Mouse (Mus musculus) neural tube, embryonic 13.5 days (tissue): ENCODE data around the gene Srrd. TPM values are rescaled to one million over a fixed set of nuclear protein-coding genes. Genes with fewer than 3 reads are reported as not detected.

Source experiments
- ATAC-seq: fragments of 200-750 bp; cut with Nextera tagmentation; 2 replicates; pipeline ENCODE4 v1.8.0; 2017; ENCODE audit warnings: low read depth, mild to moderate bottlenecking, moderate TSS enrichment, moderate library complexity
- H3K27ac ChIP-seq: fragments of 300-500 bp; sonication (generic); replicated peaks from 2 replicates; pipeline ENCODE4 v1.5.1; 2015; ENCODE audit warnings: moderate library complexity, mild to moderate bottlenecking, inconsistent platforms
- H3K27me3 ChIP-seq: fragments of 300-500 bp; sonication (generic); 2 replicates; pipeline ENCODE4 v1.6.1; 2015; ENCODE audit warnings: mild to moderate bottlenecking, inconsistent platforms
- H3K36me3 ChIP-seq: fragments of 300-500 bp; sonication (generic); 2 replicates; pipeline ENCODE4 v1.6.1; 2015; ENCODE audit warnings: mild to moderate bottlenecking, inconsistent platforms
- H3K4me1 ChIP-seq: fragments of 300-500 bp; sonication (generic); replicated peaks from 2 replicates; pipeline ENCODE4 v1.6.1; 2015; ENCODE audit warnings: inconsistent platforms
- H3K4me2 ChIP-seq: fragments of 300-500 bp; sonication (generic); 2 replicates; pipeline ENCODE4 v1.6.1; 2015; ENCODE audit warnings: inconsistent platforms, mild to moderate bottlenecking, moderate library complexity
- H3K4me3 ChIP-seq: fragments of 300-500 bp; sonication (generic); 2 replicates; pipeline ENCODE4 v1.5.1; 2015; ENCODE audit warnings: mild to moderate bottlenecking, inconsistent platforms
- H3K9ac ChIP-seq: fragments of 300-500 bp; sonication (generic); 2 replicates; pipeline ENCODE4 v1.6.1; 2015; ENCODE audit warnings: moderate library complexity, mild to moderate bottlenecking, inconsistent platforms
- H3K9me3 ChIP-seq: fragments of 300-500 bp; sonication (generic); 2 replicates; pipeline ENCODE4 v1.6.1; 2016; ENCODE audit warnings: inconsistent platforms
- WGBS: fragments of 180-500 bp; shearing (Covaris S2); methylation state at CpG from one replicate; pipeline ENCODE4 v1.1.7; 2015; 5-methylcytosine and 5-hydroxymethylcytosine counted together
- polyA plus RNA-seq: library from polyadenylated mRNA; unstranded; fragments of >200 nt; fragmentation: Nextera tagmentation; extraction: Ambion mirVana; gene quantifications from 2 replicates; pipeline ENCODE4 v1.2.1, GENCODE M21; 2015

The Srrd gene
- 53.9 and 54.4 TPM in 2 replicates for polyA plus RNA-seq

DNA sequence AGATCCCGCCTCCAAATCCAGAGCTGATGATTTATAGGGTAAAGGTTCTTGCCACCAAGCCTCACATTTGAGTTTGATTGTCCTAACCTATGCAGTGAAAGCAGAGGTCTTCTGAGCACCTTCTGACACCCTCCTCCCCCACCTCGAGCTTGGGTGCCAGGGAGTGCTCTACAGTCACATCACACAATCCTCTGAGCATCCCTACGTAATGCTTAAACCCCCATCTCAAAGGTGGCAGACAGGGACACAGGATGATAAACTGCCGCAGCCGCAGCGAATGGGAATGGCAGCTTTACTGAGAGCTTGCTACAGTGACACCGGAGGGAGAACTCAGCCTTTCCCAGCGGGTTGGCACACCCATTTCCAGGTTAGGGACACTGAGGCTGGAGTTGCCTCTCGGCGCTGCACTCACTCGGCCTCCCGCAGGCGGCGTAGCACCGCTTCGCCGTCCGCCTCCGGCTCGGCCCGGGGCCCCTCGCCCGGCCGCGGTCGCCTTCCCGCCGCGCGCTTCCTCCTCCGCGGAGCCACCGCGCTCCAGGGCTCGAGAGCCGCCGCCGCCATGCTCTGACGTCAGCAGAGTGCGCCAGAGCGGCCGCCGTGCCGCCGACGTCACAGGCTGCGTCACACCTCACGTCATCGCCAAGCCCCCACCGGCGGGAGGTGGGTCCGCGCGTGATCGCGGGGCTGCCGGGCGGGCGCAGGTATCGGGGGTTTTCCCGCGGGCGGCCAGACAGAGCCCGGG, at the start of gene Srrd, which contains the start of gene Hps4:
TSS of gene Srrd (minus strand) at position 578 of the 742 bp plus-strand sequence.
TSS of gene Hps4 (plus strand) at position 621 of the 742 bp plus-strand sequence.
- Histone ChIP-seq H3K4me1 (peaks cover 52% of the 10 kb centered on the region), H3K27ac (peak within 1 kb of the TSS; percentile 64), H3K27me3 (no peaks in the 10 kb centered on the region), H3K36me3 (peaks cover 27% of the 10 kb centered on the region), H3K9ac (peak within 1 kb of the TSS; percentile 91), H3K4me2 (peak within 1 kb of the TSS; percentile 88), H3K9me3 (no peaks in the 10 kb centered on the region), H3K4me3 (peak within 1 kb of the TSS; percentile 93)
- peak; percentile 73 for ATAC-seq
- WGBS: 2% methylated on average over 52 of the region's 64 CpGs

GRCm38 (mm10) chr5:112391676-112392323, 49.0 kb upstream of the Srrd start:
- no peak for ATAC-seq
- peaks cover 68% of the 10 kb centered on the region for H3K4me1 ChIP-seq
- H3K4me2 ChIP-seq: no peak overlapping the region
- H3K36me3 ChIP-seq: peaks cover 44% of the 10 kb centered on the region
- no peaks in the 10 kb centered on the region for H3K27me3 ChIP-seq
- 72% methylated on average over 27 of the region's 27 CpGs for WGBS
- H3K4me3 ChIP-seq: no peak overlapping the region
- no peak overlapping the region for H3K9ac ChIP-seq
- no peaks in the 10 kb centered on the region for H3K9me3 ChIP-seq
- H3K27ac ChIP-seq: no peak overlapping the region

- Histone ChIP-seq H3K4me3 (no peak overlapping the region), H3K9me3 (no peaks in the 10 kb centered on the region), H3K36me3 (peaks cover 52% of the 10 kb centered on the region), H3K4me2 (no peak overlapping the region), H3K4me1 (peaks cover 67% of the 10 kb centered on the region), H3K27me3 (no peaks in the 10 kb centered on the region), H3K27ac (no peak overlapping the region), H3K9ac (no peak overlapping the region)
- no peak for ATAC-seq
- WGBS: 64% methylated on average over 16 of the region's 16 CpGs
Measured at GRCm38 (mm10) chr5:112391002-112391401, 48.2 kb upstream of the Srrd start.

- ATAC-seq: no peak
- Histone ChIP-seq H3K9me3 (no peaks in the 10 kb centered on the region), H3K4me2 (peak overlapping the region; percentile 12; the same call in 1 of the 2 replicates), H3K36me3 (peaks cover 68% of the 10 kb centered on the region), H3K9ac (peak overlapping the region; percentile 51; the same call in 1 of the 2 replicates), H3K4me1 (peaks cover 58% of the 10 kb centered on the region), H3K27ac (no peak overlapping the region), H3K4me3 (no peak overlapping the region), H3K27me3 (no peaks in the 10 kb centered on the region)
- WGBS: 83% methylated on average over 9 of the region's 9 CpGs
Measured at GRCm38 (mm10) chr5:112389352-112389751, 46.5 kb upstream of the Srrd start.

DNA sequence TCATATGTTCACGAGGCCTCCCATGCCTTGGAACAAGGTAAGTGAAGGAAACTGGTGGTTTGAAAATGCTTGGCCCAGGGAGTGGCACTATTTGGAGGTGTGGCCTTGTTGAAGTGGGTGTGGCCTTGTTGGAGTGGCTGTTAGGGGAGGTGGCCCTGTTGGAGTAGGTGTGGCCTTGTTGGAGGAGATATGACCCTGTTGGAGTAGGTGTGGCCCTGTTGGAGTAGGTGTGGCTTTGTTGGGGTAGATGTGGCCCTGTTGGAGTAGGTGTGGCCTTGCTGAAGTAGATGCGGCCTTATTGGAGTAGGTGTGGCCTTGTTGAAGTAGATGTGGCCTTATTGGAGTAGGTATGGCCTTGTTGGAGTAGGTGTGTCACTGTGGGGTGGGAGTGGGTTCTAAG, 43.1 kb upstream of the Srrd start:
- no peaks in the 10 kb centered on the region for H3K9me3 ChIP-seq
- H3K36me3 ChIP-seq: peaks cover 68% of the 10 kb centered on the region
- H3K27ac ChIP-seq: no peak overlapping the region
- no peak overlapping the region for H3K9ac ChIP-seq
- WGBS: 91% methylated on average over 2 of the region's 2 CpGs
- H3K4me1 ChIP-seq: peaks cover 34% of the 10 kb centered on the region
- H3K4me2 ChIP-seq: no peak overlapping the region
- no peak overlapping the region for H3K4me3 ChIP-seq
- no peak for ATAC-seq
- H3K27me3 ChIP-seq: no peaks in the 10 kb centered on the region

DNA sequence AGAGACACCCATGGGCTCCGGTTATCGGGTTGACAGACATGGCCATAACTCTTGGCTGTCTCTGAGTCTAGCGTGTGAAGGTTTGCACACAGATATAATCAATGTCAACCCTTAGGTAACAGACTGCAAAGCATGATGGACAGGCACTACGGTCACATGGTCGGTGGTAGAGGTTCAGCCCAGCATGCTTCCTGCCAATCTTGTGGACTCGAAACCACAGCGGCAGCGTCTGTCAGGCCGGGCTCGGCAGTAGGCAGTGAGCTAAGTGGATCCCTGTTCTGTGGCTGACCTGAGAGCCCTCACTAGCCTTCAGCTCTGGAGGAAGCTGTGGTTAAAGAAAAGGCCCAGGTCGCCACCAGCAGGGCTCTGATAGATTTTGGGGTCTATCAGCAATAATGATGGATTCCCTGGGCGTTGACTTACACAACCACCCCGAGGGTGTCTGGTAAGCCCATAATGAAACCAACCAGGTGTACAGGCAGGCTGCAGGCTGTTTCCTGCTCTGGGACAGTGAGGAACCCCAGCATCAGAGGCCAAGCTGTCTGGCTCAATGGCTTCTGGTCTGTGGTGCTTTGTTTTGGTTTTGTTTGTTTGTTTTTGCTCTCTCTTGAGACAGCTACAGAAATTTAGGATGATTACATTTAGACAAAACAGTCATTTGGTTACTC, 42.1 kb upstream of the Srrd start:
- peaks cover 63% of the 10 kb centered on the region for H3K36me3 ChIP-seq
- H3K4me1 ChIP-seq: peaks cover 25% of the 10 kb centered on the region

GRCm38 (mm10) chr5:112382641-112383330, 39.9 kb upstream of the Srrd start:
- Histone ChIP-seq H3K27me3 (no peaks in the 10 kb centered on the region), H3K9me3 (no peaks in the 10 kb centered on the region), H3K27ac (peak overlapping the region; percentile 53; the same call in 1 of the 2 replicates), H3K4me1 (0 out of 2 replicates have a peak, but pooled peaks cover 10% of the 10 kb centered on the region), H3K4me3 (no peak overlapping the region), H3K9ac (no peak overlapping the region), H3K36me3 (peaks cover 69% of the 10 kb centered on the region), H3K4me2 (no peak overlapping the region)
- ATAC-seq: no peak
- WGBS: 70% methylated on average over 17 of the region's 17 CpGs

More for the DNA sequence above, 42.1 kb upstream of the Srrd start:
- 93% methylated on average over 13 of the region's 13 CpGs for WGBS
- Histone ChIP-seq H3K9me3 (no peaks in the 10 kb centered on the region), H3K27me3 (no peaks in the 10 kb centered on the region), H3K4me3 (no peak overlapping the region), H3K4me2 (no peak overlapping the region), H3K9ac (no peak overlapping the region), H3K27ac (no peak overlapping the region)
- no peak for ATAC-seq

DNA sequence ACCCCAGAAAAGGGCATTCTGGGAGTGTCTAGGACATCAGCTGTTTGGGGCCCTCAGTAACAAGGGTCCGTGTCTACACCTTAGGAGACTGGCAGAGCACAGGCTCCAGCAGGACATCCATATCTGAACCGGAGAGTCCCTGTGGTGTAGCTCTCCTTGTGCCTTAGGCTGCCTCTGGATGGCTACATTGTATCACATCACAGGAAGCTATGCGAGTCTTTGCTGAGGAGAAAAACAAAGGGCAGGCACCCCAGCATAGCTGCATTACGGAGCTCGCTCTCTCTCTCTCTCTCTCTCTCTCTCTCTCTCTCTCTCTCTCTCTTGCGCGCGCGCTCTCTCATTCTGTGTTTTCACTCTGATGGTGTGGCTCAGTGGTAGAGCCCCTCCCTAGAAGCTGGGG, 39.2 kb upstream of the Srrd start:
- no peaks in the 10 kb centered on the region for H3K27me3 ChIP-seq
- H3K9me3 ChIP-seq: no peaks in the 10 kb centered on the region
- H3K4me2 ChIP-seq: no peak overlapping the region
- no peak overlapping the region for H3K4me3 ChIP-seq
- no peak for ATAC-seq
- WGBS: 55% methylated on average over 5 of the region's 9 CpGs
- H3K9ac ChIP-seq: 0 out of 2 replicates have a peak overlapping the region, but pooled peaks have one; percentile 23
- H3K4me1 ChIP-seq: 0 out of 2 replicates have a peak, but pooled peaks cover 10% of the 10 kb centered on the region
- H3K36me3 ChIP-seq: peaks cover 67% of the 10 kb centered on the region
- H3K27ac ChIP-seq: peak overlapping the region; percentile 53

- Histone ChIP-seq H3K4me2 (no peak overlapping the region), H3K9me3 (no peaks in the 10 kb centered on the region), H3K27me3 (no peaks in the 10 kb centered on the region), H3K4me3 (no peak overlapping the region), H3K27ac (no peak overlapping the region), H3K9ac (no peak overlapping the region), H3K36me3 (peaks cover 61% of the 10 kb centered on the region), H3K4me1 (0 out of 2 replicates have a peak, but pooled peaks cover 10% of the 10 kb centered on the region)
- ATAC-seq: no peak
- WGBS: 86% methylated on average over 11 of the region's 11 CpGs
Measured at GRCm38 (mm10) chr5:112381154-112381553, 38.3 kb upstream of the Srrd start.

GRCm38 (mm10) chr5:112378716-112379115, 35.9 kb upstream of the Srrd start:
- Histone ChIP-seq H3K27ac (no peak overlapping the region), H3K4me1 (0 out of 2 replicates have a peak, but pooled peaks cover 10% of the 10 kb centered on the region), H3K36me3 (peaks cover 62% of the 10 kb centered on the region), H3K4me3 (no peak overlapping the region), H3K27me3 (no peaks in the 10 kb centered on the region), H3K4me2 (no peak overlapping the region), H3K9me3 (no peaks in the 10 kb centered on the region), H3K9ac (no peak overlapping the region)
- no peak for ATAC-seq
- WGBS: 87% methylated on average over 6 of the region's 6 CpGs

GRCm38 (mm10) chr5:112377380-112377779, 34.5 kb upstream of the Srrd start:
- peaks cover 18% of the 10 kb centered on the region for H3K4me1 ChIP-seq
- 88% methylated on average over 1 of the region's 1 CpGs for WGBS
- no peak overlapping the region for H3K9ac ChIP-seq
- H3K9me3 ChIP-seq: no peaks in the 10 kb centered on the region
- H3K27ac ChIP-seq: no peak overlapping the region
- no peaks in the 10 kb centered on the region for H3K27me3 ChIP-seq
- H3K4me3 ChIP-seq: no peak overlapping the region
- peaks cover 66% of the 10 kb centered on the region for H3K36me3 ChIP-seq
- no peak overlapping the region for H3K4me2 ChIP-seq
- no peak for ATAC-seq
